Mouse (Mus musculus) ES-E14 (cell line): ENCODE measurements at regions not wholly inside any gene's neighbourhood (a gene's known extent, or its start where the extent isn't known, plus 50 kb on each side); places are given as distances from the start of the nearest gene placed in this dataset.

Experiments
- DNase-seq: peaks from one replicate; pipeline ENCODE4 v3.0.0-alpha.2; 2013; ENCODE audit warnings: low read depth, low spot score
- H3K27ac ChIP-seq: 2 replicates; pipeline ENCODE4 v1.5.1; 2012; ENCODE audit warnings: low read depth, mild to moderate bottlenecking, low read length, moderate library complexity, mixed read lengths; ENCODE audit not compliant: poor library complexity, insufficient read depth, severe bottlenecking
- H3K36me3 ChIP-seq: 2 replicates; pipeline ENCODE4 v1.6.1; 2012; ENCODE audit warnings: mild to moderate bottlenecking, low read length, moderate library complexity, mixed read lengths; ENCODE audit not compliant: control insufficient read depth, poor library complexity, insufficient read depth, severe bottlenecking
- H3K4me1 ChIP-seq, 2 experiments: fragments of 150-350 bp in 1 of 2; sonication (generic) in 1 of 2; 2 replicates each; pipeline ENCODE4 v1.6.1; 2012; ENCODE audit warnings: low read length in 2 of 2, mild to moderate bottlenecking in 1 of 2, mixed read lengths in 1 of 2; ENCODE audit not compliant: control insufficient read depth in 2 of 2, insufficient read depth in 2 of 2, poor library complexity in 1 of 2
- H3K4me3 ChIP-seq, 2 experiments: fragments of 150-350 bp in 1 of 2; sonication (generic) in 1 of 2; 2 replicates each; pipeline ENCODE4 v1.5.1; 2012; ENCODE audit warnings: low read length in 2 of 2, low read depth in 1 of 2, mild to moderate bottlenecking in 1 of 2, mixed read lengths in 1 of 2; ENCODE audit not compliant: insufficient read depth in 1 of 2, poor library complexity in 1 of 2, severe bottlenecking in 1 of 2
- H3K9ac ChIP-seq: 2 replicates; pipeline ENCODE4 v1.6.1; 2012; ENCODE audit warnings: low read depth, mild to moderate bottlenecking, low read length, mixed read lengths; ENCODE audit not compliant: poor library complexity, insufficient read depth, severe bottlenecking
- H3K9me3 ChIP-seq: fragments of 150-350 bp; sonication (generic); 2 replicates; pipeline ENCODE4 v1.6.1; 2012; ENCODE audit warnings: low read depth, mild to moderate bottlenecking, low read length; ENCODE audit not compliant: control insufficient read depth, insufficient read depth
- CHD2 ChIP-seq: IDR thresholded peaks from 2 replicates; pipeline ENCODE4 v1.6.1; 2014; ENCODE audit warnings: mild to moderate bottlenecking, low read depth, low read length, inconsistent platforms
- HCFC1 ChIP-seq: IDR thresholded peaks from 2 replicates; pipeline ENCODE4 v1.6.1; 2012; ENCODE audit warnings: low read length, inconsistent platforms, borderline replicate concordance; ENCODE audit not compliant: insufficient read depth
- MAFK ChIP-seq: IDR thresholded peaks from 2 replicates; pipeline ENCODE4 v1.6.1; 2014; ENCODE audit warnings: mild to moderate bottlenecking, low read depth, low read length, inconsistent platforms; ENCODE audit not compliant: insufficient read depth
- ZC3H11A ChIP-seq: IDR thresholded peaks from 2 replicates; pipeline ENCODE4 v1.6.1; 2012; ENCODE audit warnings: low read depth, mild to moderate bottlenecking, inconsistent platforms, low read length, borderline replicate concordance
- ZNF384 ChIP-seq: IDR thresholded peaks from 2 replicates; pipeline ENCODE4 v1.6.1; 2012; ENCODE audit warnings: low read depth, low read length, inconsistent platforms
- in situ Hi-C, 2 experiments: fragments of 600-800 bp; cut with MboI; formaldehyde crosslinking; loops; one replicate each; pipeline ENCODE4 v1.15.1; 2025; ENCODE audit warnings: low sequenced_read_pairs in 2 of 2, inconsistent platforms in 1 of 2; ENCODE audit not compliant: unreplicated experiment in 2 of 2

DNA sequence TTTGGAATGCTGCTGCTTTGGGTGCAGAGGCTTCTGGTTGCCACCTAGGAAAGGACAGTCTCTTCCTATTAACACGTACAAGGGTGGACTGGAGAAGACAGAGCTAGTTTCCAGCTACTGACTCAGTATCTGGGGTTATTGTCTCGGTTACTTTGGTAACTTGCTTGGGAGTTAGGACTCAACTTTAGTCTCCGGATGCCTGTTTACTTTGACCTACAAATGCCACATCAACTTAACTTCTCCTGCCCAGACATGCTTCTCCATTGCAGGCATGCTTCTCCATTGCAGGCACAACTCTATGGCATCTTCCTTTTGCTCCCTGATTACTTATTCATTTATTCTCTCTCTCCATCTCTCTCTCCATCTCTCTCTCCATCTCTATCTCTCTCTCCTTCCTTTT is 184.6 kb upstream of the Camk1g start:
- H3K9ac ChIP-seq, result no peak overlapping the region
- H3K27ac ChIP-seq, result no peak overlapping the region
- TF ChIP-seq ZNF384, result no peak
- no peak for TF ChIP-seq ZC3H11A
- TF ChIP-seq CHD2, result no peak
- TF ChIP-seq HCFC1, result no peak
- TF ChIP-seq MAFK, result no peak
- H3K4me3 ChIP-seq, result no peak overlapping the region
- in situ Hi-C loops, result no loop called here
- peaks cover 2 to 6% of the 10 kb centered on the region in 2 experiments; a peak in 2 of 4 replicates for H3K4me1 ChIP-seq
- no peak for DNase-seq
- no peaks in the 10 kb centered on the region for H3K36me3 ChIP-seq
- no peaks in the 10 kb centered on the region for H3K9me3 ChIP-seq

- Histone ChIP-seq H3K4me1 (peaks cover 2 to 9% of the 10 kb centered on the region in 2 experiments; a peak in 3 of 4 replicates), H3K9ac (no peak overlapping the region), H3K36me3 (no peaks in the 10 kb centered on the region), H3K4me3 (no peak overlapping the region), H3K9me3 (no peaks in the 10 kb centered on the region), H3K27ac (no peak overlapping the region)
- no peak for DNase-seq
- no peak for TF ChIP-seq CHD2
- TF ChIP-seq ZC3H11A, result no peak
- no peak for TF ChIP-seq ZNF384
- TF ChIP-seq MAFK, result no peak
- in situ Hi-C loops, result no loop called here
Observed at GRCm38 (mm10) chr1:193552348-193552747, 182.2 kb upstream of the Camk1g start.

DNA sequence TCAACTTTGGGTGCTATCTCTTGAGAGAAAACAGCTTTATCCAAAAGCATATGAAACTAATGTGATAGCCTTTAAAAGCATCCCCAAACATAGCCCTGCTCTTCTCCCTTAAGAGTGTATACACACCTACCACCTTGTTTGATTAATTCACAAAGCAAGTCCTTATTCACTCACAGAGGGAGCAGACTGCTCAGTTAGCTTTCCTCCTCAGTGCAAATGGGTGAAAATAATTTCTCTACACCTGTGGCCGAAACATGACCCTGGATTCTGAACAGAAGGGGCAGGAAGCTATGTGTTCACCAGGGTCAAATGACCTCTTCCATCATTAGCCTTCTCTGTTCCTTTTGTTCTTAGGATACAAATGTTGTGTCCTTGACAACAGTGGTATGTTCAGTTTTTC is 181.2 kb upstream of the Camk1g start:
- Histone ChIP-seq H3K4me3 (no peak overlapping the region), H3K36me3 (no peaks in the 10 kb centered on the region), H3K27ac (no peak overlapping the region), H3K4me1 (peaks cover 2 to 10% of the 10 kb centered on the region in 2 experiments; a peak in 3 of 4 replicates), H3K9ac (no peak overlapping the region), H3K9me3 (no peaks in the 10 kb centered on the region)
- in situ Hi-C loops, result no loop called here
- DNase-seq, result no peak
- TF ChIP-seq CHD2 (no peak), MAFK (no peak), HCFC1 (no peak), ZC3H11A (no peak)

GRCm38 (mm10) chr1:193550761-193551160 is 180.7 kb upstream of the Camk1g start:
- Histone ChIP-seq H3K36me3 (no peaks in the 10 kb centered on the region), H3K27ac (no peak overlapping the region), H3K4me3 (no peak overlapping the region), H3K9ac (no peak overlapping the region), H3K9me3 (no peaks in the 10 kb centered on the region), H3K4me1 (peaks cover 2 to 10% of the 10 kb centered on the region in 2 experiments; a peak in 3 of 4 replicates)
- in situ Hi-C loops, result no loop called here
- no peak for DNase-seq
- no peak for TF ChIP-seq HCFC1
- TF ChIP-seq ZNF384, result no peak
- no peak for TF ChIP-seq CHD2
- TF ChIP-seq MAFK, result no peak
- no peak for TF ChIP-seq ZC3H11A

GRCm38 (mm10) chr1:193547356-193547755 is 177.3 kb upstream of the Camk1g start:
- H3K27ac ChIP-seq, result no peak overlapping the region
- no peak for DNase-seq
- no peaks in the 10 kb centered on the region for H3K36me3 ChIP-seq
- no peaks in the 10 kb centered on the region for H3K9me3 ChIP-seq
- no peak for TF ChIP-seq MAFK
- TF ChIP-seq ZNF384, result no peak
- TF ChIP-seq CHD2, result no peak
- no peak for TF ChIP-seq ZC3H11A
- TF ChIP-seq HCFC1, result no peak
- peaks cover 2 to 14% of the 10 kb centered on the region in 2 experiments; a peak in 3 of 4 replicates for H3K4me1 ChIP-seq
- in situ Hi-C loops, result no loop called here
- H3K4me3 ChIP-seq, result no peak overlapping the region
- no peak overlapping the region for H3K9ac ChIP-seq
